Mouse (Mus musculus) activated CD4-positive, CD25-positive, alpha-beta regulatory T cell, adult 9 weeks (primary cell): ENCODE data around the gene Sema3f. TPM values are rescaled to one million over a fixed set of nuclear protein-coding genes. Genes with fewer than 3 reads are reported as not detected.

Experiments used
- polyA plus RNA-seq: library from polyadenylated mRNA; unstranded; fragments of 100-300 nt; shearing (Covaris generic); gene quantifications from one replicate; pipeline ENCODE4 v1.2.1, GENCODE M21; 2017

Gene Sema3f
- polyA plus RNA-seq = not detected

GRCm38 (mm10) chr9:107709697-107710483 lies at the start of gene Sema3f:
Gene Sema3f (minus strand): TSS chr9:107710475.

GRCm38 (mm10) chr9:107679501-107679900 lies 30.8 kb downstream of the Sema3f start, which contains the start of gene Gnat1:
Gene Gnat1 (minus strand): TSS chr9:107679712.

GRCm38 (mm10) chr9:107669480-107669945 lies 40.8 kb downstream of the Sema3f start, which contains the start of gene Slc38a3:
Gene Slc38a3 (minus strand): TSS chr9:107669530.

GRCm38 (mm10) chr9:107635279-107636028 lies 74.8 kb downstream of the Sema3f start, which contains the start of gene Gnai2:
Gene Gnai2 (minus strand): TSS chr9:107635367.

Other genes starting within 250 kb of the Sema3f start
- 54.4 TPM for gene Tmem115, start 176.5 kb downstream of the Sema3f start, polyA plus RNA-seq
- 66.6 TPM for gene Cyb561d2, start 168.3 kb downstream of the Sema3f start, polyA plus RNA-seq
- gene Nprl2, start 168.2 kb downstream of the Sema3f start, polyA plus RNA-seq = 64.2 TPM
- 3.3 TPM for gene Zmynd10, start 163.2 kb downstream of the Sema3f start, polyA plus RNA-seq
- 88.1 TPM for gene Rassf1, start 158.9 kb downstream of the Sema3f start, polyA plus RNA-seq
- 9.4 TPM for gene Tusc2, start 147.2 kb downstream of the Sema3f start, polyA plus RNA-seq
- 16.6 TPM for gene Hyal2, start 142.5 kb downstream of the Sema3f start, polyA plus RNA-seq
- gene Hyal1, start 133.5 kb downstream of the Sema3f start, polyA plus RNA-seq = 6.5 TPM
- 23.5 TPM for gene Naa80, start 131.6 kb downstream of the Sema3f start, polyA plus RNA-seq
- gene Hyal3, start 129.7 kb downstream of the Sema3f start, polyA plus RNA-seq = 0.65 TPM
- 23.7 TPM for gene Ifrd2, start 122.8 kb downstream of the Sema3f start, polyA plus RNA-seq
- not detected for gene Sema3b, start 101.2 kb downstream of the Sema3f start, polyA plus RNA-seq
- gene Gnai2, start 75.1 kb downstream of the Sema3f start, polyA plus RNA-seq = 271 TPM
- gene Slc38a3, start 40.9 kb downstream of the Sema3f start, polyA plus RNA-seq = not detected
- gene Gnat1, start 30.8 kb downstream of the Sema3f start, polyA plus RNA-seq = 0.50 TPM
- gene Rbm5, start 60.5 kb upstream of the Sema3f start, polyA plus RNA-seq = 359 TPM
- gene Rbm6, start 162.8 kb upstream of the Sema3f start, polyA plus RNA-seq = 118 TPM
- gene Mon1a, start 177.7 kb upstream of the Sema3f start, polyA plus RNA-seq = 24.2 TPM
- not detected for gene Mst1r, start 196.4 kb upstream of the Sema3f start, polyA plus RNA-seq
- gene Actl11, start 218.0 kb upstream of the Sema3f start, polyA plus RNA-seq = not detected
- not detected for gene Camkv, start 225.2 kb upstream of the Sema3f start, polyA plus RNA-seq
- 5.7 TPM for gene Traip, start 239.7 kb upstream of the Sema3f start, polyA plus RNA-seq